8 mouse cellular contexts compared by ENCODE assay signal in genomic region chr10:62651961-62652360, GRCm38 (mm10). TPM values are rescaled to one million over a fixed set of nuclear protein-coding genes. Genes with fewer than 3 reads are reported as not detected.
DNase-seq lines count a peak whose midpoint lies in the region; ATAC-seq and TF ChIP-seq lines count a peak whose summit lies in the region.

No protein-coding gene starts in this region.

- peaks cover 8% of the 10 kb centered on the region; the same call in 1 of the 2 replicates for H3K4me1 ChIP-seq in lung, postnatal 0 days (ENCODE audit: insufficient read depth, low read depth, low read length)
- H3K4me1 ChIP-seq in embryonic facial prominence, embryonic 14.5 days (ENCODE audit: control insufficient read depth, insufficient read depth, low read length), result peaks cover 11% of the 10 kb centered on the region
- H3K4me1 ChIP-seq in intestine, postnatal 0 days (replicated peaks; ENCODE audit: control insufficient read depth, insufficient read depth, low read length), result 0 out of 2 replicates have a peak, but pooled peaks cover 2% of the 10 kb centered on the region
- peaks cover 21% of the 10 kb centered on the region for H3K4me1 ChIP-seq in neural tube, embryonic 15.5 days

- no peaks in the 10 kb centered on the region for H3K36me3 ChIP-seq in lung, postnatal 0 days (ENCODE audit: insufficient read depth, low read length)
- peaks cover 9% of the 10 kb centered on the region for H3K36me3 ChIP-seq in embryonic facial prominence, embryonic 14.5 days (ENCODE audit: control insufficient read depth, insufficient read depth, low read length)
- no peaks in the 10 kb centered on the region for H3K36me3 ChIP-seq in intestine, postnatal 0 days (ENCODE audit: control insufficient read depth, insufficient read depth)
- peaks cover 2% of the 10 kb centered on the region; the same call in 1 of the 2 replicates for H3K36me3 ChIP-seq in neural tube, embryonic 15.5 days

- no peak for TF ChIP-seq EP300 in lung, postnatal 0 days (IDR thresholded peaks at IDR 0.05)

- no peaks in the 10 kb centered on the region for H3K9me3 ChIP-seq in lung, postnatal 0 days (ENCODE audit: low read length)
- H3K9me3 ChIP-seq in embryonic facial prominence, embryonic 14.5 days (ENCODE audit: control insufficient read depth, low read length), result no peaks in the 10 kb centered on the region
- no peaks in the 10 kb centered on the region for H3K9me3 ChIP-seq in intestine, postnatal 0 days (ENCODE audit: control insufficient read depth)
- H3K9me3 ChIP-seq in neural tube, embryonic 15.5 days (replicated peaks), result no peaks in the 10 kb centered on the region

- no peak for DNase-seq in lung, postnatal 0 days (ENCODE audit: low spot score)
- DNase-seq in lung, postnatal 10 days, result no peak
- DNase-seq in embryonic facial prominence, embryonic 14.5 days (ENCODE audit: low spot score), result no peak
- no peak for DNase-seq in cerebellum, adult 9-10 months
- no peak for DNase-seq in right cerebral cortex, adult 18-20 months
- DNase-seq in adrenal gland, postnatal 10 days, result no peak

- peak overlapping the region; percentile 53 for H3K4me2 ChIP-seq in lung, postnatal 0 days (replicated peaks; ENCODE audit: low read depth, low read length)
- H3K4me2 ChIP-seq in embryonic facial prominence, embryonic 14.5 days (ENCODE audit: low read depth, low read length), result peak overlapping the region; percentile 78
- H3K4me2 ChIP-seq in intestine, postnatal 0 days (replicated peaks; ENCODE audit: low read depth), result peak overlapping the region; percentile 82
- H3K4me2 ChIP-seq in neural tube, embryonic 15.5 days, result peak overlapping the region; percentile 63

- WGBS in lung, postnatal 0 days, result 14% methylated on average over 3 of the region's 3 CpGs
- whole genome bisulfite sequencing in embryonic facial prominence, embryonic 14.5 days, result 15% methylated on average over 3 of the region's 3 CpGs
- WGBS in intestine, postnatal 0 days, result 18% methylated on average over 3 of the region's 3 CpGs
- 18% methylated on average over 3 of the region's 3 CpGs for WGBS in neural tube, embryonic 15.5 days

- H3K27ac ChIP-seq in lung, postnatal 0 days (ENCODE audit: low read length), result peak overlapping the region; percentile 83
- H3K27ac ChIP-seq in embryonic facial prominence, embryonic 14.5 days (replicated peaks; ENCODE audit: low read depth, low read length), result peak overlapping the region; percentile 95
- peak overlapping the region; percentile 94 for H3K27ac ChIP-seq in intestine, postnatal 0 days (ENCODE audit: low read depth, low read length)
- H3K27ac ChIP-seq in neural tube, embryonic 15.5 days (replicated peaks), result peak overlapping the region; percentile 94

- peak overlapping the region; percentile 67 for H3K4me3 ChIP-seq in lung, postnatal 0 days (ENCODE audit: low read depth, low read length)
- H3K4me3 ChIP-seq in embryonic facial prominence, embryonic 14.5 days (ENCODE audit: low read depth, low read length), result peak overlapping the region; percentile 97
- peak overlapping the region; percentile 94 for H3K4me3 ChIP-seq in intestine, postnatal 0 days (ENCODE audit: low read depth, low read length)
- peak overlapping the region; percentile 99 for H3K4me3 ChIP-seq in neural tube, embryonic 15.5 days (replicated peaks)

- no peak for ATAC-seq in lung, postnatal 0 days
- no peak for ATAC-seq in embryonic facial prominence, embryonic 14.5 days (ENCODE audit: low read depth)
- ATAC-seq in intestine, postnatal 0 days, result no peak
- ATAC-seq in neural tube, embryonic 15.5 days (ENCODE audit: low FRiP score), result no peak

- peak overlapping the region; percentile 27; the same call in 1 of the 2 replicates for H3K9ac ChIP-seq in lung, postnatal 0 days (replicated peaks; ENCODE audit: low read depth)
- peak overlapping the region; percentile 58 for H3K9ac ChIP-seq in embryonic facial prominence, embryonic 14.5 days (ENCODE audit: low read depth, low read length)
- peak overlapping the region; percentile 35; the same call in 1 of the 2 replicates for H3K9ac ChIP-seq in intestine, postnatal 0 days (ENCODE audit: low read depth, low read length)
- peak overlapping the region; percentile 57 for H3K9ac ChIP-seq in neural tube, embryonic 15.5 days (replicated peaks)

- no peak for TF ChIP-seq CTCF in lung, postnatal 0 days (IDR thresholded peaks at IDR 0.05)
- no peak for TF ChIP-seq CTCF in intestine, postnatal 0 days (IDR thresholded peaks at IDR 0.05; ENCODE audit: low read depth)

- no peaks in the 10 kb centered on the region for H3K27me3 ChIP-seq in lung, postnatal 0 days (replicated peaks; ENCODE audit: insufficient read depth, low read length)
- H3K27me3 ChIP-seq in embryonic facial prominence, embryonic 14.5 days (replicated peaks; ENCODE audit: control insufficient read depth, insufficient read depth, low read length), result no peaks in the 10 kb centered on the region
- no peaks in the 10 kb centered on the region for H3K27me3 ChIP-seq in intestine, postnatal 0 days (replicated peaks; ENCODE audit: control insufficient read depth, insufficient read depth, low read length)
- no peaks in the 10 kb centered on the region for H3K27me3 ChIP-seq in neural tube, embryonic 15.5 days (replicated peaks)

RNA-seq across cellular contexts. Expression of gene Ddx50, which starts 0.9 kb away (rescaled TPM):
- 83.9 and 89.9 TPM in 2 replicates for polyA plus RNA-seq in lung, postnatal 0 days (2015; fragmentation: Nextera tagmentation; extraction: Ambion mirVana)
- 149 and 153 TPM in 2 replicates for polyA plus RNA-seq in embryonic facial prominence, embryonic 14.5 days (2014; fragmentation: Nextera tagmentation; extraction: Ambion mirVana)
- 69.6 and 74.4 TPM in 2 replicates for polyA plus RNA-seq in intestine, postnatal 0 days (2015; fragmentation: Nextera tagmentation; extraction: Ambion mirVana)
- 80.6 and 89.4 TPM in 2 replicates for polyA plus RNA-seq in neural tube, embryonic 15.5 days (2015; fragmentation: Nextera tagmentation; extraction: Ambion mirVana)
- total RNA-seq in adrenal gland, postnatal 10 days (2021), result 100 to 1,000 TPM; 115 to 120 TPM

RNA-seq across cellular contexts. Expression of gene Ddx21, which starts 49.9 kb away (rescaled TPM):
- 8.2 and 9.0 TPM in 2 replicates for polyA plus RNA-seq in lung, postnatal 0 days (2015; fragmentation: Nextera tagmentation; extraction: Ambion mirVana)
- 25.8 and 27.2 TPM in 2 replicates for polyA plus RNA-seq in embryonic facial prominence, embryonic 14.5 days (2014; fragmentation: Nextera tagmentation; extraction: Ambion mirVana)
- 9.6 and 11.1 TPM in 2 replicates for polyA plus RNA-seq in intestine, postnatal 0 days (2015; fragmentation: Nextera tagmentation; extraction: Ambion mirVana)
- polyA plus RNA-seq in neural tube, embryonic 15.5 days (2015; fragmentation: Nextera tagmentation; extraction: Ambion mirVana), result 12.0 and 14.3 TPM in 2 replicates
- total RNA-seq in adrenal gland, postnatal 10 days (2021), result 10 to 100 TPM; 52.2 to 54.8 TPM
